Mouse (Mus musculus) midbrain, embryonic 14.5 days (tissue): ENCODE measurements around the gene Rbpj. TPM values are rescaled to one million over a fixed set of nuclear protein-coding genes. Genes with fewer than 3 reads are reported as not detected.
"Not testable (repeated sequence)": the region's sequence is repeated elsewhere in the genome, so short reads cannot be mapped to it uniquely, and the experiment has no call there.

Experiments
- ATAC-seq: fragments of 200-750 bp; cut with Nextera tagmentation; 2 replicates; pipeline ENCODE4 v1.8.0; 2017; ENCODE audit warnings: moderate number of reproducible peaks, moderate library complexity; ENCODE audit not compliant: low FRiP score, low TSS enrichment
- DNase-seq: peaks from one replicate; pipeline ENCODE4 v3.0.0-alpha.2; 2015
- H3K27ac ChIP-seq: fragments of 300-500 bp; sonication (generic); replicated peaks from 2 replicates; pipeline ENCODE4 v1.5.1; 2014; ENCODE audit warnings: mild to moderate bottlenecking, low read depth, low read length, moderate library complexity
- H3K27me3 ChIP-seq: fragments of 300-500 bp; sonication (generic); 2 replicates; pipeline ENCODE4 v1.6.1; 2014; ENCODE audit warnings: low read length, control low read depth, mixed read lengths; ENCODE audit not compliant: control insufficient read depth, insufficient read depth
- H3K36me3 ChIP-seq: fragments of 300-500 bp; sonication (generic); 2 replicates; pipeline ENCODE4 v1.6.1; 2014; ENCODE audit warnings: low read length, control low read depth; ENCODE audit not compliant: control insufficient read depth, insufficient read depth
- H3K4me1 ChIP-seq: fragments of 300-500 bp; sonication (generic); 2 replicates; pipeline ENCODE4 v1.6.1; 2014; ENCODE audit warnings: mild to moderate bottlenecking, antibody characterized with exemption, low read length, control low read depth; ENCODE audit not compliant: control insufficient read depth, insufficient read depth
- H3K4me2 ChIP-seq: fragments of 300-500 bp; sonication (generic); 2 replicates; pipeline ENCODE4 v1.6.1; 2014; ENCODE audit warnings: mild to moderate bottlenecking, low read length, moderate library complexity
- H3K4me3 ChIP-seq: fragments of 300-500 bp; sonication (generic); replicated peaks from 2 replicates; pipeline ENCODE4 v1.5.1; 2014; ENCODE audit warnings: low read depth, low read length
- H3K9ac ChIP-seq: fragments of 300-500 bp; sonication (generic); replicated peaks from 2 replicates; pipeline ENCODE4 v1.6.1; 2014; ENCODE audit warnings: mild to moderate bottlenecking, low read length, moderate library complexity
- H3K9me3 ChIP-seq: fragments of 300-500 bp; sonication (generic); 2 replicates; pipeline ENCODE4 v1.6.1; 2016; ENCODE audit warnings: low read length, control low read depth, mixed read lengths; ENCODE audit not compliant: control insufficient read depth
- WGBS: fragments of 180-500 bp; shearing (Covaris S2); extraction: QIAGEN DNeasy Blood & Tissue Kit; methylation state at CpG from one replicate; pipeline ENCODE4 v1.1.7; 2014; 5-methylcytosine and 5-hydroxymethylcytosine counted together
- polyA plus RNA-seq: library from polyadenylated mRNA; unstranded; fragments of >200 nt; fragmentation: Nextera tagmentation; extraction: Ambion mirVana; gene quantifications from 2 replicates; pipeline ENCODE4 v1.2.1, GENCODE M21; 2014

Rbpj gene
- polyA plus RNA-seq, 1 experiment from 2014 or later = 52.9 TPM

GRCm38 (mm10) chr5:53663665-53664064 lies 197.7 kb downstream of the Rbpj start:
- ATAC-seq (no peak), DNase-seq (no peak)
- H3K4me3 ChIP-seq = no peak overlapping the region

GRCm38 (mm10) chr5:53668021-53668420 lies 202.1 kb downstream of the Rbpj start:
- no peak overlapping the region for H3K4me3 ChIP-seq
- H3K27ac ChIP-seq = no peak overlapping the region
- no peak overlapping the region for H3K9ac ChIP-seq
- WGBS = 90% methylated on average over 5 of the region's 5 CpGs
- no peak for DNase-seq
- H3K27me3 ChIP-seq = no peaks in the 10 kb centered on the region
- H3K9me3 ChIP-seq = no peaks in the 10 kb centered on the region
- H3K36me3 ChIP-seq = no peaks in the 10 kb centered on the region
- no peak overlapping the region for H3K4me2 ChIP-seq
- ATAC-seq = no peak
- no peaks in the 10 kb centered on the region for H3K4me1 ChIP-seq

More at GRCm38 (mm10) chr5:53663665-53664064, 197.7 kb downstream of the Rbpj start:
- no peaks in the 10 kb centered on the region for H3K4me1 ChIP-seq
- H3K36me3 ChIP-seq = no peaks in the 10 kb centered on the region
- no peak overlapping the region for H3K9ac ChIP-seq
- H3K27me3 ChIP-seq = no peaks in the 10 kb centered on the region
- H3K27ac ChIP-seq = no peak overlapping the region
- H3K4me2 ChIP-seq = no peak overlapping the region
- H3K9me3 ChIP-seq = no peaks in the 10 kb centered on the region

- no peak overlapping the region for H3K9ac ChIP-seq
- H3K4me1 ChIP-seq = no peaks in the 10 kb centered on the region
- H3K36me3 ChIP-seq = no peaks in the 10 kb centered on the region
- H3K4me2 ChIP-seq = no peak overlapping the region
- DNase-seq = no peak
- no peak for ATAC-seq
- H3K4me3 ChIP-seq = no peak overlapping the region
- H3K27ac ChIP-seq = no peak overlapping the region
- 94% methylated on average over 10 of the region's 10 CpGs for WGBS
- H3K27me3 ChIP-seq = no peaks in the 10 kb centered on the region
- H3K9me3 ChIP-seq = no peaks in the 10 kb centered on the region
These were observed 204.5 kb downstream of the Rbpj start for GRCm38 (mm10) chr5:53670321-53670938.

GRCm38 (mm10) chr5:53671507-53671906 lies 205.6 kb downstream of the Rbpj start:
- H3K27me3 ChIP-seq = no peaks in the 10 kb centered on the region
- no peak overlapping the region for H3K27ac ChIP-seq
- H3K4me1 ChIP-seq = no peaks in the 10 kb centered on the region
- H3K4me3 ChIP-seq = no peak overlapping the region
- 55% methylated on average over 4 of the region's 4 CpGs for WGBS
- no peaks in the 10 kb centered on the region for H3K9me3 ChIP-seq
- no peak for DNase-seq
- ATAC-seq = no peak
- H3K36me3 ChIP-seq = no peaks in the 10 kb centered on the region
- no peak overlapping the region for H3K4me2 ChIP-seq
- no peak overlapping the region for H3K9ac ChIP-seq

- DNase-seq = peak; percentile 86
- H3K4me2 ChIP-seq = no peak overlapping the region
- H3K27me3 ChIP-seq = no peaks in the 10 kb centered on the region
- H3K4me1 ChIP-seq = no peaks in the 10 kb centered on the region
- H3K9me3 ChIP-seq = no peaks in the 10 kb centered on the region
- WGBS = 34% methylated on average over 5 of the region's 5 CpGs
- no peak overlapping the region for H3K9ac ChIP-seq
- H3K27ac ChIP-seq = no peak overlapping the region
- H3K36me3 ChIP-seq = no peaks in the 10 kb centered on the region
- peak; percentile 67 for ATAC-seq
- no peak overlapping the region for H3K4me3 ChIP-seq
These were observed 206.4 kb downstream of the Rbpj start for GRCm38 (mm10) chr5:53672352-53672751.

GRCm38 (mm10) chr5:53673493-53674150 lies 207.7 kb downstream of the Rbpj start:
- 92% methylated on average over 5 of the region's 6 CpGs for WGBS
- DNase-seq, H3K27ac ChIP-seq, H3K4me2 ChIP-seq, H3K4me3 ChIP-seq, H3K9ac ChIP-seq, H3K36me3 ChIP-seq, ATAC-seq, H3K4me1 ChIP-seq, H3K27me3 ChIP-seq, H3K9me3 ChIP-seq: not testable (repeated sequence)

- DNase-seq (no peak), ATAC-seq (no peak)
- no peak overlapping the region for H3K4me2 ChIP-seq
- H3K36me3 ChIP-seq = no peaks in the 10 kb centered on the region
- H3K27ac ChIP-seq = no peak overlapping the region
- no peak overlapping the region for H3K4me3 ChIP-seq
- H3K9ac ChIP-seq = no peak overlapping the region
- H3K27me3 ChIP-seq = no peaks in the 10 kb centered on the region
- no peaks in the 10 kb centered on the region for H3K9me3 ChIP-seq
- H3K4me1 ChIP-seq = no peaks in the 10 kb centered on the region
- 87% methylated on average over 8 of the region's 8 CpGs for WGBS
These were observed 210.7 kb downstream of the Rbpj start for GRCm38 (mm10) chr5:53676671-53677070.

GRCm38 (mm10) chr5:53678036-53678767 lies 212.2 kb downstream of the Rbpj start:
- WGBS = 42% methylated on average over 13 of the region's 13 CpGs
- H3K4me1 ChIP-seq = no peaks in the 10 kb centered on the region
- H3K27me3 ChIP-seq = no peaks in the 10 kb centered on the region
- DNase-seq (peak; percentile 41), ATAC-seq (no peak)
- no peak overlapping the region for H3K9ac ChIP-seq
- no peaks in the 10 kb centered on the region for H3K36me3 ChIP-seq
- no peak overlapping the region for H3K4me3 ChIP-seq
- H3K27ac ChIP-seq = no peak overlapping the region
- H3K4me2 ChIP-seq = no peak overlapping the region; the same call in 1 of the 2 replicates
- no peaks in the 10 kb centered on the region for H3K9me3 ChIP-seq
